Mouse (Mus musculus) stomach, embryonic 16.5 days (tissue): ENCODE data around the gene Dnajb4. TPM values are rescaled to one million over a fixed set of nuclear protein-coding genes. Genes with fewer than 3 reads are reported as not detected.
"Not testable (repeated sequence)": the region's sequence is repeated elsewhere in the genome, so short reads cannot be mapped to it uniquely, and the experiment has no call there.

Experiments
- ATAC-seq: fragments of 200-750 bp; cut with Nextera tagmentation; 2 replicates; pipeline ENCODE4 v1.8.0; 2017; ENCODE audit warnings: moderate number of reproducible peaks, moderate TSS enrichment; ENCODE audit not compliant: insufficient read depth, low FRiP score
- H3K27ac ChIP-seq: fragments of 300-500 bp; sonication (generic); 2 replicates; pipeline ENCODE4 v1.5.1; 2014; ENCODE audit warnings: low read length
- H3K27me3 ChIP-seq: fragments of 300-500 bp; sonication (generic); 2 replicates; pipeline ENCODE4 v1.6.1; 2014; ENCODE audit warnings: low read length, control low read depth, mixed read lengths; ENCODE audit not compliant: control insufficient read depth, insufficient read depth
- H3K36me3 ChIP-seq: fragments of 300-500 bp; sonication (generic); 2 replicates; pipeline ENCODE4 v1.6.1; 2014; ENCODE audit warnings: low read length; ENCODE audit not compliant: control insufficient read depth, insufficient read depth
- H3K4me1 ChIP-seq: fragments of 300-500 bp; sonication (generic); 2 replicates; pipeline ENCODE4 v1.6.1; 2014; ENCODE audit warnings: low read length, control low read depth, mixed read lengths; ENCODE audit not compliant: control insufficient read depth, insufficient read depth
- H3K4me2 ChIP-seq: fragments of 300-500 bp; sonication (generic); 2 replicates; pipeline ENCODE4 v1.6.1; 2014; ENCODE audit warnings: low read depth, low read length, mixed read lengths
- H3K4me3 ChIP-seq: fragments of 300-500 bp; sonication (generic); replicated peaks from 2 replicates; pipeline ENCODE4 v1.5.1; 2014; ENCODE audit warnings: mild to moderate bottlenecking, low read length
- H3K9ac ChIP-seq: fragments of 300-500 bp; sonication (generic); 2 replicates; pipeline ENCODE4 v1.6.1; 2014; ENCODE audit warnings: low read length
- H3K9me3 ChIP-seq: fragments of 300-500 bp; sonication (generic); replicated peaks from 2 replicates; pipeline ENCODE4 v1.6.1; 2016; ENCODE audit warnings: low read length, control low read depth; ENCODE audit not compliant: control insufficient read depth
- WGBS: fragments of 180-500 bp; shearing (Covaris S2); extraction: QIAGEN DNeasy Blood & Tissue Kit; methylation state at CpG from one replicate; pipeline ENCODE4 v1.1.7; 2014; 5-methylcytosine and 5-hydroxymethylcytosine counted together
- polyA plus RNA-seq: library from polyadenylated mRNA; unstranded; fragments of >200 nt; fragmentation: Nextera tagmentation; extraction: Ambion mirVana; gene quantifications from 2 replicates; pipeline ENCODE4 v1.2.1, GENCODE M21; 2015

The Dnajb4 gene
- 38.9 and 39.8 TPM in 2 replicates for polyA plus RNA-seq

- WGBS: under 1% methylated on average over 85 of the region's 85 CpGs
Measured at GRCm38 (mm10) chr3:152209967-152210634, at the start of gene Dnajb4, which contains the start of gene Fubp1. Gene Dnajb4, minus strand, starts transcription at chr3:152210302. Gene Fubp1, plus strand, starts transcription at chr3:152210422.

DNA sequence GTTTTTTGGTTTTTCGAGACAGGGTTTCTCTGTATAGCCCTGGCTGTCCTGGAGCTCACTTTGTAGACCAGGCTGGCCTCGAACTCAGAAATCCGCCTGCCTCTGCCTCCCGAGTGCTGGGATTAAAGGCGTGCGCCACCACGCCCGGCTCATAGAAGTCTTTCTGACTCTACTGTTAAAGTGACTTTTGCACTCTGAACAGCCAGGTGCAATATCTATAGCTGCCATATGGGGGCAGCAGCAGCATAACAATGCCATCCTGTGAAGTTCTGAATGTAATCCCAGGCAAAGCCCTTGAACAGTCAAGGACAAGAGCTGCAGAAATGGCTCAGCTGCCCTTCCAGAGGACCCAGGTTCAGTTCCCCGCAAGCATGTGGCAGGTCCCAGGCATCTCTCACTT is 49.3 kb upstream of the Dnajb4 start:
- not testable (repeated sequence) for H3K9ac ChIP-seq, H3K4me3 ChIP-seq, H3K27me3 ChIP-seq, H3K4me2 ChIP-seq, H3K36me3 ChIP-seq, H3K9me3 ChIP-seq, H3K27ac ChIP-seq, H3K4me1 ChIP-seq
- 23% methylated on average over 7 of the region's 9 CpGs for WGBS
- ATAC-seq: peak; percentile 71; the same call in 1 of the 2 replicates

More at GRCm38 (mm10) chr3:152209967-152210634, at the start of gene Dnajb4, which contains the start of gene Fubp1:
- Histone ChIP-seq H3K4me1 (peaks cover 21% of the 10 kb centered on the region), H3K4me3 (peak within 1 kb of the TSS; percentile 80), H3K27me3 (no peaks in the 10 kb centered on the region), H3K4me2 (peak within 1 kb of the TSS; percentile 91), H3K27ac (peak within 1 kb of the TSS; percentile 99), H3K9ac (peak within 1 kb of the TSS; percentile 97), H3K9me3 (no peaks in the 10 kb centered on the region), H3K36me3 (no peaks in the 10 kb centered on the region)
- peak; percentile 98 for ATAC-seq

- 76% methylated on average over 3 of the region's 3 CpGs for WGBS
- Histone ChIP-seq H3K9me3 (no peaks in the 10 kb centered on the region), H3K36me3 (no peaks in the 10 kb centered on the region), H3K9ac (no peak overlapping the region), H3K27ac (no peak overlapping the region), H3K27me3 (no peaks in the 10 kb centered on the region), H3K4me2 (no peak overlapping the region), H3K4me1 (no peaks in the 10 kb centered on the region), H3K4me3 (no peak overlapping the region)
- ATAC-seq: no peak
Measured at GRCm38 (mm10) chr3:152257528-152257927, 47.4 kb upstream of the Dnajb4 start.

DNA sequence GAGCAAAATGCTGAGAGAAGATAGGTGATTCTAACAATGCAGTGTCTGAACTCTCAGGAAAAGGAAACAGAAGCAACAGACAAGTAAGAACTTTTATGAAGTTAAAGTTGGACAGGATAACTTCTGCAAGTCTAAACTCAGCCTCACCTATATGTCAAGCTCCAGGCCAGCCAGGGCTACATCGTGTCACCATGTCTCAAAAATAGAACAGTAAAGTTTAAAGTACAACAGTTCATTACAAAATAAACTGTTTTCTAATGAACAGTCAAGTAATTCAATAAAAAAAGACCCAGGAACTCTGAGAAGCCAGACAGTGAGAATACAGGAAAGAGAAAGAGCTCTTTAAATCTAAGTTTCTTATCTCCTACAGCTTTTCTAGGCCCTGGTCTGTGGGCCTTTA is 40.4 kb upstream of the Dnajb4 start:
- no peak for ATAC-seq
- 74% methylated on average over 1 of the region's 1 CpGs for WGBS
- H3K9ac ChIP-seq: no peak overlapping the region

DNA sequence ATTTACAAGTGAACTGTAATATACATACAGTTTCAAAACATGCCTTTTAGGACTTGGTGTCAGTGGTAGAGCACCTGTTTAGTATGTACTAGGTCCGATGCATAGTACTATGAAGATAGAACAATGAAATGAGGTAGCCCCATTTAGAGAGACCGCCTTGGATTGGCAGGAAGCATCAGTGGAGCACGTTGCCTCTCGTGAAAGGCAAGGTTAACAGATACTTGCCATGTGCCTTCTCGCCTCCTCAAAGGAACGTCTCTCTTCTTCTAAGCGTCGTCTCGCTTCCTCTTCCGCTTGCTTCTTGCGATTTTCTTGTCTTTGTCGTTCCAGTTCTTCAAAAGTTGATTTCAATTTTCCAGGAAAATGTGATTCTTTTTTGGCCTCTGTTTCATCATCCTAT is 37.6 kb upstream of the Dnajb4 start:
- Histone ChIP-seq H3K36me3 (no peaks in the 10 kb centered on the region), H3K4me3 (no peak overlapping the region), H3K9ac (no peak overlapping the region), H3K4me1 (no peaks in the 10 kb centered on the region), H3K27ac (no peak overlapping the region), H3K4me2 (no peak overlapping the region), H3K27me3 (no peaks in the 10 kb centered on the region), H3K9me3 (no peaks in the 10 kb centered on the region)
- WGBS: 88% methylated on average over 12 of the region's 12 CpGs
- ATAC-seq: no peak

More for the DNA sequence above, 40.4 kb upstream of the Dnajb4 start:
- H3K4me2 ChIP-seq: no peak overlapping the region
- H3K4me1 ChIP-seq: no peaks in the 10 kb centered on the region
- H3K27me3 ChIP-seq: no peaks in the 10 kb centered on the region
- no peak overlapping the region for H3K27ac ChIP-seq
- no peaks in the 10 kb centered on the region for H3K36me3 ChIP-seq
- H3K4me3 ChIP-seq: no peak overlapping the region
- H3K9me3 ChIP-seq: no peaks in the 10 kb centered on the region

DNA sequence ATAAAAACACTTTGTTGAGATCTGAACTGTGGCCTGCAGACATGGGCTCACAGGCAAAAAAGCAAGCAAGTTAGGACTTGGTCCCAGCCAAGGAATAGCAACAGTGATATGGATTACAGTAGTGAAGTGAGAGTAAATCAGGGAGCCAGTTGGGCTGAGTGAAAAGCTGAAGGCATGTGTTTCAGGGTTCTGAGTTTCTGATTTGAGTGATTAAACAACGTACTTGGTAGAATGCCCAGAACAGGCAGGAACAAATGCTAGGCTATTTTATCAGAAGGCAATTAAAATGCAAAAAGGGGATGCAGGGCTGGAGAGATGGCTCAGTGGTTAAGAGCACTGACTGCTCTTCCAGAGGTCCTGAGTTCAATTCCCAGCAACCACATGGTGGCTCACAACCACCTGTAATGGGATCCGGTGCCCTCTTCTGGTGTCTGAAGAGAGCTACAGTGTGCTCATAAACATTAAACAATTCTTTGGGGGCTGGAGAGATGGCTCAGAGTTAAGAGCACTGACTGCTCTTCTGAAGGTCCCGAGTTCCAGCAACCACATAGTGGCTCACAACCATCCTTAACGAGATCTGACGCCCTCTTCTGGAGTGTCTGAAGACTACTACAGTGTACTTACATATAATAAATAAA is 35.3 kb upstream of the Dnajb4 start:
- WGBS: 83% methylated on average over 5 of the region's 5 CpGs

GRCm38 (mm10) chr3:152243304-152243703 is 33.2 kb upstream of the Dnajb4 start:
- 75% methylated on average over 4 of the region's 4 CpGs for WGBS
- Histone ChIP-seq H3K9ac (no peak overlapping the region), H3K4me3 (no peak overlapping the region), H3K9me3 (no peaks in the 10 kb centered on the region), H3K27ac (no peak overlapping the region), H3K4me1 (no peaks in the 10 kb centered on the region), H3K4me2 (no peak overlapping the region), H3K36me3 (peaks cover 5% of the 10 kb centered on the region; the same call in 1 of the 2 replicates), H3K27me3 (no peaks in the 10 kb centered on the region)
- no peak for ATAC-seq

More for the DNA sequence above, 35.3 kb upstream of the Dnajb4 start:
- Histone ChIP-seq H3K4me3 (no peak overlapping the region), H3K4me1 (no peaks in the 10 kb centered on the region), H3K36me3 (no peaks in the 10 kb centered on the region), H3K4me2 (no peak overlapping the region), H3K27ac (no peak overlapping the region), H3K9ac (no peak overlapping the region), H3K9me3 (no peaks in the 10 kb centered on the region), H3K27me3 (no peaks in the 10 kb centered on the region)
- ATAC-seq: no peak

GRCm38 (mm10) chr3:152241098-152241497 is 31.0 kb upstream of the Dnajb4 start:
- H3K9ac ChIP-seq: no peak overlapping the region
- 63% methylated on average over 3 of the region's 3 CpGs for WGBS
- H3K4me1 ChIP-seq: no peaks in the 10 kb centered on the region
- no peak for ATAC-seq
- no peaks in the 10 kb centered on the region for H3K9me3 ChIP-seq
- no peak overlapping the region for H3K27ac ChIP-seq
- no peak overlapping the region for H3K4me3 ChIP-seq
- no peaks in the 10 kb centered on the region for H3K27me3 ChIP-seq
- no peak overlapping the region for H3K4me2 ChIP-seq
- H3K36me3 ChIP-seq: peaks cover 5% of the 10 kb centered on the region; the same call in 1 of the 2 replicates

GRCm38 (mm10) chr3:152239592-152239991 is 29.5 kb upstream of the Dnajb4 start:
- H3K9ac ChIP-seq: no peak overlapping the region
- no peak overlapping the region for H3K4me2 ChIP-seq
- peaks cover 5% of the 10 kb centered on the region for H3K36me3 ChIP-seq
- no peak overlapping the region for H3K4me3 ChIP-seq
- H3K27ac ChIP-seq: no peak overlapping the region
- H3K27me3 ChIP-seq: no peaks in the 10 kb centered on the region
- ATAC-seq: no peak
- no peaks in the 10 kb centered on the region for H3K9me3 ChIP-seq
- H3K4me1 ChIP-seq: no peaks in the 10 kb centered on the region
- 98% methylated on average over 1 of the region's 1 CpGs for WGBS
